Mouse (Mus musculus): ENCODE results near the gene Gpr155.

DNA sequence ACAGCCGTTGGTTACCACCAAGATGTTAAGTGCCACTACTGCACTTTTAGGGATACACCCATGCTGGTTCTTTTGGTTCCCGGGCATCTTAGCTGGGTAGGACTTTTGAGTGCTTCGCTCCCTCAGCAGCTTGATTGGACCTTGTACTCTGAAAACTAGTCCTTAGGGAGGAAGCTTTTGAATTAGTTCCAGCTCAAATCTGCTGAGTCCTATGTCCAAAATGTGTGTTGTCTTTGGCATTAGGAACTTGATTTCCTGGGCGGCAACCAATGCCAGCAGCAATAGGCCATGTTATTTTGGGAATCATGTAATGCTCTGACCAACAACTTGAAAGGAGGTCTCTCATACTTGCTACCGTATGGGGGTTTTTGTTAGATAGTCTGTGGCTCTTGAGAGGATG is 60.5 kb downstream of the Gpr155 start:
- TF ChIP-seq MYC (IDR thresholded peaks at IDR 0.05; ENCODE audit: low read depth, low read length) = no peak
- TF ChIP-seq GABPA (IDR thresholded peaks at IDR 0.05; ENCODE audit: low read depth, low read length) = no peak
- TF ChIP-seq CTCF (IDR thresholded peaks at IDR 0.05 in 2 of 3, conservative IDR thresholded peaks at IDR 0.05 in 1 of 3; ENCODE audit: control insufficient read depth in 1 of 3, insufficient read depth in 1 of 3, low read depth in 2 of 3, low read length in 3 of 3, poor library complexity in 1 of 3, severe bottlenecking in 1 of 3) = no peak
- no peak for TF ChIP-seq POLR2A (IDR thresholded peaks at IDR 0.05; ENCODE audit: control insufficient read depth in 1 of 2, insufficient read depth in 1 of 2, low read depth in 1 of 2, low read length in 2 of 2, poor library complexity in 1 of 2)
- TF ChIP-seq ELF1 (IDR thresholded peaks at IDR 0.05; ENCODE audit: low read depth, low read length) = no peak
- no peak for TF ChIP-seq MAX (IDR thresholded peaks at IDR 0.05; ENCODE audit: low read length)
- no peak for TF ChIP-seq ETS1 (IDR thresholded peaks at IDR 0.05; ENCODE audit: low read depth, low read length)
- TF ChIP-seq ZC3H11A (IDR thresholded peaks at IDR 0.05; ENCODE audit: low read depth, low read length) = no peak

Data from MEL (cell line).